Mouse (Mus musculus): Measurements from ENCODE around the gene Npsr1. TPM values are rescaled to one million over a fixed set of nuclear protein-coding genes. Genes with fewer than 3 reads are reported as not detected.

Gene Npsr1
- polyA plus RNA-seq (2012; rRNA removed) (not detected in 2 replicates), polyA plus RNA-seq (2014; fragmentation: Nextera tagmentation; extraction: Ambion mirVana) (not detected in 2 replicates)

DNA sequence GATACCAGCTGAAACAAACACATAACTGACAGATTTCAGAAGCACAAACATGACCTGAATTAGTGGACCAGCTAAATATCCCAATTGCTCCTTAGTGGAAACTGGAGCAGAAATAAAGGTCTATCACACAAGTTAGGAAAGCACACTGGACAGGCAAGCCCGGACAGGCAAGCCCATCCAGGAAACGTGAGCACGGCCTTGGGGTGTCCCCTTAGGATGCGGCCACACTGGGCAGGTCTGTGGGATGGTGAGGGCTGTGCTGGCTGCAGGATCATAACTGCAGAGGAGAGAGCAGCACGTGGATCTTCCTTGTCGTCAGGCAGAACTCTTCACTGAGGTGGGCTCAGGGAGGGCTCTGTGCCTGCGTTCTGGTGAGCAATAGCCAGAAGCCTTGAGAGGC is at the start of gene Npsr1:
TSS of gene Npsr1 (plus strand) at position 301 of the 400 bp plus-strand sequence.
- Histone ChIP-seq H3K9me3 (ENCODE audit: control insufficient read depth, low read length) (no peaks in the 10 kb centered on the region), H3K4me2 (replicated peaks; ENCODE audit: low read depth, low read length, severe bottlenecking) (no peak within 1 kb of the TSS), H3K9ac (ENCODE audit: low read depth, low read length, severe bottlenecking) (no peak within 1 kb of the TSS), H3K4me1 (ENCODE audit: control insufficient read depth, insufficient read depth, low read length) (no peaks in the 10 kb centered on the region), H3K27ac (replicated peaks; ENCODE audit: low read depth, low read length) (no peak within 1 kb of the TSS), H3K4me3 (replicated peaks; ENCODE audit: low read length) (no peak within 1 kb of the TSS), H3K27me3 (ENCODE audit: control insufficient read depth, insufficient read depth, low read length) (no peaks in the 10 kb centered on the region), H3K36me3 (ENCODE audit: control insufficient read depth, insufficient read depth, low read length) (no peaks in the 10 kb centered on the region)
- no peak for TF ChIP-seq POLR2A (IDR thresholded peaks at IDR 0.05; ENCODE audit: borderline replicate concordance, extremely low read depth, insufficient read depth, insufficient read length)
- ATAC-seq (ENCODE audit: low FRiP score, low read depth), result no peak
- 57% methylated on average over 7 of the region's 7 CpGs for WGBS
- no peak for DNase-seq (ENCODE audit: low spot score)

- Histone ChIP-seq H3K9ac (ENCODE audit: low read depth, low read length, severe bottlenecking) (no peak overlapping the region), H3K4me3 (replicated peaks; ENCODE audit: low read length) (no peak overlapping the region), H3K27ac (replicated peaks; ENCODE audit: low read depth, low read length) (no peak overlapping the region), H3K4me1 (ENCODE audit: control insufficient read depth, insufficient read depth, low read length) (no peaks in the 10 kb centered on the region), H3K9me3 (ENCODE audit: control insufficient read depth, low read length) (no peaks in the 10 kb centered on the region), H3K36me3 (ENCODE audit: control insufficient read depth, insufficient read depth, low read length) (no peaks in the 10 kb centered on the region), H3K4me2 (replicated peaks; ENCODE audit: low read depth, low read length, severe bottlenecking) (no peak overlapping the region), H3K27me3 (ENCODE audit: control insufficient read depth, insufficient read depth, low read length) (no peaks in the 10 kb centered on the region)
- no peak for TF ChIP-seq POLR2A (IDR thresholded peaks at IDR 0.05; ENCODE audit: borderline replicate concordance, extremely low read depth, insufficient read depth, insufficient read length)
- no peak for ATAC-seq (ENCODE audit: low FRiP score, low read depth)
- no peak for DNase-seq (ENCODE audit: low spot score)
Observed at GRCm38 (mm10) chr9:24051538-24051937, 46.3 kb upstream of the Npsr1 start.

DNA sequence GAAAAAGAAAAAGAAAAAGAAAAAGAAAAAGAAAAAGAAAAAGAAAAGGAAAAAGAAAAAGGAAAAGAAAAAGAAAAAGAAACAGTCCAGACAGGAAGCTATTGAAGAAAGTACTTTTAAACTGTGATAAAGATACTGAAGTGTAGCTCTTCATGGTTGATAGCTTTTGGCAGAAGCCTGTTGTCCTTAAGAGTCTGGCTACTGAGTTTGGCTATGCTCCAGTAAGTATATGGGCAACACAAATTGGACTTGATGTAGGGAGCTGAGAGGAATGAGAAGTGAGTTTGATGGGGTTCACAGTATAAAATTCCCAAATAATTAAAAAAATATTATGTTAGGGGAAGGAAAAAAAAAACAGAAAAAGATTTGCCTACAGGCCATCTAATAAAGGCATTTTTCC is 34.5 kb upstream of the Npsr1 start:
- DNase-seq (ENCODE audit: low spot score) (no peak), ATAC-seq (ENCODE audit: low FRiP score, low read depth) (no peak)
- Histone ChIP-seq H3K4me3 (replicated peaks; ENCODE audit: low read length) (no peak overlapping the region), H3K4me2 (replicated peaks; ENCODE audit: low read depth, low read length, severe bottlenecking) (no peak overlapping the region), H3K4me1 (ENCODE audit: control insufficient read depth, insufficient read depth, low read length) (no peaks in the 10 kb centered on the region), H3K36me3 (ENCODE audit: control insufficient read depth, insufficient read depth, low read length) (no peaks in the 10 kb centered on the region), H3K9ac (ENCODE audit: low read depth, low read length, severe bottlenecking) (no peak overlapping the region), H3K27ac (replicated peaks; ENCODE audit: low read depth, low read length) (no peak overlapping the region), H3K9me3 (ENCODE audit: control insufficient read depth, low read length) (no peaks in the 10 kb centered on the region), H3K27me3 (ENCODE audit: control insufficient read depth, insufficient read depth, low read length) (no peaks in the 10 kb centered on the region)
- no peak for TF ChIP-seq POLR2A (IDR thresholded peaks at IDR 0.05; ENCODE audit: borderline replicate concordance, extremely low read depth, insufficient read depth, insufficient read length)

DNA sequence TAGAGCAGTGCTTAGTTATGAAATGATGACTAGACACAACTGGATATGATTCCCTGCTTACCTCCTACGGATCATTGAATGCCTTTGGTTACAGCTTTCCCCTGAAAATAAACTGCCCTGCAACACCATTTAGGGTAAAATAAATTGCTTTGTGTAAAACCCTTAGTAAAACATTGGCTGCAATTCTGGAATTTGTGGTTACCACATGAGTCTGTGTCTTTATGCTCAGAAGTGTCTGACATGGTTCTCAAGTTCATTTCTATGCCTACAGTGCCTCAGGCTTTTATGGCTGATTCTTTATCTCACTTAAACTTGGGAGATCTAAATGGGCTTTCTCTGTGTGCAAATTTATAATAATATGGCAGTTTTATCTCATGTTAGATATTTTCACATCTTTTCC is 26.1 kb upstream of the Npsr1 start:
- Histone ChIP-seq H3K27me3 (ENCODE audit: control insufficient read depth, insufficient read depth, low read length) (no peaks in the 10 kb centered on the region), H3K27ac (replicated peaks; ENCODE audit: low read depth, low read length) (no peak overlapping the region), H3K9me3 (ENCODE audit: control insufficient read depth, low read length) (no peaks in the 10 kb centered on the region), H3K9ac (ENCODE audit: low read depth, low read length, severe bottlenecking) (no peak overlapping the region), H3K4me3 (replicated peaks; ENCODE audit: low read length) (no peak overlapping the region), H3K4me2 (replicated peaks; ENCODE audit: low read depth, low read length, severe bottlenecking) (no peak overlapping the region), H3K36me3 (ENCODE audit: control insufficient read depth, insufficient read depth, low read length) (no peaks in the 10 kb centered on the region), H3K4me1 (ENCODE audit: control insufficient read depth, insufficient read depth, low read length) (no peaks in the 10 kb centered on the region)
- ATAC-seq (ENCODE audit: low FRiP score, low read depth) (no peak), DNase-seq (ENCODE audit: low spot score) (no peak)
- no peak for TF ChIP-seq POLR2A (IDR thresholded peaks at IDR 0.05; ENCODE audit: borderline replicate concordance, extremely low read depth, insufficient read depth, insufficient read length)
- WGBS, result 68% methylated on average over 1 of the region's 1 CpGs

GRCm38 (mm10) chr9:24077596-24077995 is 20.2 kb upstream of the Npsr1 start:
- Histone ChIP-seq H3K27me3 (ENCODE audit: control insufficient read depth, insufficient read depth, low read length) (no peaks in the 10 kb centered on the region), H3K4me2 (replicated peaks; ENCODE audit: low read depth, low read length, severe bottlenecking) (no peak overlapping the region), H3K9ac (ENCODE audit: low read depth, low read length, severe bottlenecking) (no peak overlapping the region), H3K27ac (replicated peaks; ENCODE audit: low read depth, low read length) (no peak overlapping the region), H3K4me1 (ENCODE audit: control insufficient read depth, insufficient read depth, low read length) (no peaks in the 10 kb centered on the region), H3K4me3 (replicated peaks; ENCODE audit: low read length) (no peak overlapping the region), H3K36me3 (ENCODE audit: control insufficient read depth, insufficient read depth, low read length) (no peaks in the 10 kb centered on the region), H3K9me3 (ENCODE audit: control insufficient read depth, low read length) (no peaks in the 10 kb centered on the region)
- no peak for TF ChIP-seq POLR2A (IDR thresholded peaks at IDR 0.05; ENCODE audit: borderline replicate concordance, extremely low read depth, insufficient read depth, insufficient read length)
- DNase-seq (ENCODE audit: low spot score), result no peak
- ATAC-seq (ENCODE audit: low FRiP score, low read depth), result no peak

DNA sequence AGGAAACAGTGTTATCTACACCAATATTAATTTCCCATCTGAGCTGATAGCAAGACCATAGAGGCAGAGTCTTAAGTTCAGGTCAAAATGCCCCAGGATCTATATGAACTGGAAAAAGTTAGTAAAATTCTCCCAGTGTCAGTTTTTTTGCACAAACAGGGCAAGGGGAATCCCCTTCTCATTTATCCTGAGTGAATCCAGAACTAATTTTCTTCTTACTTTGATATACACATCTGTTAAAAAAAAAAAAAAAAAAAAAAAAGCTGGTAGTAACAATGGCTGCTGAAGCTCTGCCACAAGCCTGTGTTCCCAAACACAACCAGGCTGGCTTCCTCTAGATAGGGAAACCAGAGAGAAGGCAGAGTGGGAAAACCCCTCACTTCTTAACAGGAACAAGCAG is 5.9 kb upstream of the Npsr1 start:
- ATAC-seq (ENCODE audit: low FRiP score, low read depth), result no peak
- no peaks in the 10 kb centered on the region for H3K27me3 ChIP-seq (ENCODE audit: control insufficient read depth, insufficient read depth, low read length)

More for the DNA sequence above, 5.9 kb upstream of the Npsr1 start:
- TF ChIP-seq POLR2A (IDR thresholded peaks at IDR 0.05; ENCODE audit: borderline replicate concordance, extremely low read depth, insufficient read depth, insufficient read length), result no peak
- no peak overlapping the region for H3K4me3 ChIP-seq (replicated peaks; ENCODE audit: low read length)
- H3K9ac ChIP-seq (ENCODE audit: low read depth, low read length, severe bottlenecking), result no peak overlapping the region
- no peak for DNase-seq (ENCODE audit: low spot score)
- H3K36me3 ChIP-seq (ENCODE audit: control insufficient read depth, insufficient read depth, low read length), result no peaks in the 10 kb centered on the region
- H3K9me3 ChIP-seq (ENCODE audit: control insufficient read depth, low read length), result no peaks in the 10 kb centered on the region
- H3K27ac ChIP-seq (replicated peaks; ENCODE audit: low read depth, low read length), result no peak overlapping the region
- no peaks in the 10 kb centered on the region for H3K4me1 ChIP-seq (ENCODE audit: control insufficient read depth, insufficient read depth, low read length)
- H3K4me2 ChIP-seq (replicated peaks; ENCODE audit: low read depth, low read length, severe bottlenecking), result no peak overlapping the region
